Mouse (Mus musculus): ENCODE data around the gene Atp6v1a.

DNA sequence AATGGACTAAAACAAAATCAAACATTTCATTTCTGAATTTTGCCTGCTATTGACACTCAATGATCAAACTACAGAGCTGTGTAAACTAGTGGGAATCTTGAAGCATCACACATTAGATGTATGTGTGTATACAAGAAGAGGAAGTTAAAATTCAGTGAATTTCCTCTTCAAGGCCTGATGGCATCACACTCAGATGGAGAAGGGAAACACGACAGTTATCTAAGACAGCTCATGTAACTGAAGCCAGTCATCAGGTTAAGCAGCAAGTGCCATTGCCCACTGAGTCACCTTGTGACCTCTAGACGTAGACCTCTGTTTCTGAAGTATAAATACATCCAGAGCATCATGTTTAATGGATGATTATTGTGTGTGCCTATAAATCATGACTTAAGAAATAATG is 51.9 kb downstream of the Atp6v1a start:
- TF ChIP-seq NRF1 (IDR thresholded peaks at IDR 0.05; ENCODE audit: low read depth, low read length) (no peak), CTCF (conservative IDR thresholded peaks at IDR 0.05 in 1 of 2, IDR thresholded peaks at IDR 0.05 in 1 of 2; ENCODE audit: low read depth in 2 of 2, low read length in 2 of 2) (no peak), ZC3H11A (IDR thresholded peaks at IDR 0.05; ENCODE audit: low read depth, low read length) (no peak), ELF1 (IDR thresholded peaks at IDR 0.05; ENCODE audit: low read depth, low read length) (no peak)
